Mouse (Mus musculus) adrenal gland, postnatal 14 days (tissue): ENCODE measurements around the gene Ttc38. TPM values are rescaled to one million over a fixed set of nuclear protein-coding genes. Genes with fewer than 3 reads are reported as not detected.

Source experiments
- DNase-seq: peaks from one replicate; pipeline ENCODE4 v3.0.0; 2021; ENCODE audit warnings: mixed read lengths
- long read RNA-seq, 2 experiments: library from polyadenylated mRNA; stranded (forward); transcript quantifications; one replicate each; pipeline ENCODE4 v2.0.0; 2021
- total RNA-seq: library from RNA; stranded (reverse); gene quantifications from 2 replicates; pipeline ENCODE4 v1.2.3, GENCODE M21; 2021

Ttc38 gene
- total RNA-seq, result 21.0 and 28.2 TPM in 2 replicates
- long read RNA-seq, experiment 1, transcript Ttc38-203 (14 exons, 3,749 nt), result major isoform, 14 of 21 reads
- long read RNA-seq, experiment 1, partial matches to known transcripts, result 2 of 21 reads
- long read RNA-seq, experiment 1, other reads (novel, unspliced or antisense), result 5 of 21 reads
- long read RNA-seq, experiment 2, transcript Ttc38-203 (14 exons, 3,749 nt), result major isoform, 9 of 16 reads
- long read RNA-seq, experiment 2, partial matches to known transcripts, result 2 of 16 reads
- long read RNA-seq, experiment 2, other reads (novel, unspliced or antisense), result 5 of 16 reads

GRCm38 (mm10) chr15:85831954-85832590, at the start of gene Ttc38:
Ttc38 (plus strand) TSS chr15:85832306.
- peak; percentile 92 for DNase-seq

DNA sequence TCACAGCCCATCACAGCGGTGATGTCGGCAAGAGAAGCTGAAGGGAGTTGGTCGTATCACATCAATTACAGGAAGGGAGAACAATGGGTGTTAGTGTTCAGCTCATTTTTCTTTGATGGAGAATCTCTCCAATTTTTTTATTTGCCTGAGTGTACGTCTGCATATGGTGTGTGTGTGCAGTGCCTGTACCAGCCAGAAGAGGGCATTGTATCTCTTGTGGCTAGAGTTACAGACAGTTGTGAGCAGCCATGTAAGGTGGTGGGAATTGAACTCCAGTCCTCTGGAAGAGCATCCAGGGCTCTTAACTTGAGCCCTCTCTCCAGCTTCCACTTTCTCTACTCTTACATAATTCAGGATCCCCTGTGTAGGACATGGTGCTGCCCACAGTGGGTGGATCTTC, 49.0 kb upstream of the Ttc38 start:
- no peak for DNase-seq

GRCm38 (mm10) chr15:85784341-85784740, 47.8 kb upstream of the Ttc38 start:
- no peak for DNase-seq

GRCm38 (mm10) chr15:85786711-85787110, 45.4 kb upstream of the Ttc38 start:
- no peak for DNase-seq

DNA sequence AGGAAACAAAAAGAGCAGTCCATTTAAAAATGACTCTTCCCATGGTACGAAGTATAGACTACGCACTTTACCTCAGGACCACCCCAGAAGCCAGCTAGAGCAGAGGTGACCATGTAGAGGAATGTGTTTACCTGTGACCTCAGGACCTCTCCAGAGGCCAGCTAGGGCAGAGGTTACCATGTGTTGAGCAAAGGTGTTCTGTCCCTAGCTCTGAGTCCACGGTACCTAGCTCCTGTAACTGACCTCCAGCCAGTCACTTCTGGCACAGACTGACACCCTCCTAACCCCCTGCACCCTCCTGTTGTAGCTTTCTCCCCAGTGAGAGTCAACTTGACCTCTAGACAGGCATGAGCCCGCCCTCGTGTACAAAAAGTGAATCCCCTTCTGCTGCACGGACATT, 44.6 kb upstream of the Ttc38 start:
- DNase-seq, result no peak

- no peak for DNase-seq
Observed at GRCm38 (mm10) chr15:85788051-85788450, 44.1 kb upstream of the Ttc38 start.

DNA sequence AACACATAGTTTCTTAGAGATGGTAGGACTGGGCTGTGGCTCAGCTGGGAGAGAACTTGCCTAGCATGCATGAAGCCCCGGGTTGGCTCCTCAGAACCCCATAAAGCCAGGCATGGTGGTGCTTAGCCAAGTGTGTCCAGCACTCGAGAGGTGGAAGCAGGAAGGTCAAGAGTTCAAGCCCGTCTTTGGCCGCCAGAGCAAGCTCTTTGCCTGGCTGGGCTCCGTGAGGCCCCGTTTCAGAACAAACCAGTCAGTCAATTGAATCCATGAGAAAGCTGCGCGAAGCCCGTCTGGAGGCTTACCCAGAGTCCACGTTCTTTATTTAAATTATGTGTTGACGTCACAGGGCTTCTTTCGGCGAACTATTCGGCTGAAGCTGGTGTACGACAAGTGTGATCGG, 43.5 kb upstream of the Ttc38 start:
- DNase-seq, result no peak

- no peak for DNase-seq
Observed at GRCm38 (mm10) chr15:85791449-85791848, 40.7 kb upstream of the Ttc38 start.

DNA sequence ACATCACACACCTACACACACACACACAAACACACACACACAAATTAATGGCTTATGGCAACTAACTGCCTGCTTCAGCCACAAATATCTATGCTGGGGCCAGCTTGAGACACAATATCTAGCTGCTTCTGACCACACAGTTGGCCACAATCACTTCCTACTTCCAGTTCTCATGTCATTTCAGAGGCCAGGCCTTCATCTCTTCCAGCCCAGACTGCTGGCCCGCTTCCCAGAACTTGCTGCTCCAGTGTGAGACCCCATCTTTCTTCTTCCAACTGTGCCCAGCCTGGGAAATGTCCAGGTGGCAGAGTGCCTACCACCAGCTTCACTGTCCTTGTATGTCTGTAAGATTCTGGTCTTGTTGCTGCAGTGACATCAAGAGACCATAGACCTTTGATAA, 39.3 kb upstream of the Ttc38 start:
- peak; percentile 67 for DNase-seq

DNA sequence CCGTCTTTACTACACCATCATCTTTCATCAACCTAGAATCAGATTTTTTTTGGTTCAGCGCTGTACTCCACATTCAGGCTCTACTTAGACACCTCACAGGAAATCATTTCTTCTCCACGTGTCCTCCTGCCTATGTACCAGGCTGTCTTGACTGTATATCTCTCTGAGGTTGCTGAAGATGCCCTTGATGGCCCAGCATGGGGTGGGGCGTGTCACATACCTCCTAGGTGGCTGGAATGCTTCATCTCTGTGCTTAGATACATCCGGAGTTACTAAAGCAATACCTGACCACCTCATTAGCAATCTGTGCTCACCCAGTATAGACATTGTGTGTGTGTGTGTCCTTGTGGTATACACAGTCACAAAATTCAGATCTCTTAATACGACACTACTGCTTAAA, 36.6 kb upstream of the Ttc38 start:
- DNase-seq, result no peak

GRCm38 (mm10) chr15:85798676-85799075, 33.4 kb upstream of the Ttc38 start:
- DNase-seq, result no peak

GRCm38 (mm10) chr15:85802931-85803330, 29.2 kb upstream of the Ttc38 start:
- peak; percentile 70 for DNase-seq

- no peak for DNase-seq
Observed at GRCm38 (mm10) chr15:85806886-85807285, 25.2 kb upstream of the Ttc38 start.

- no peak for DNase-seq
Observed at GRCm38 (mm10) chr15:85807404-85807803, 24.7 kb upstream of the Ttc38 start.

DNA sequence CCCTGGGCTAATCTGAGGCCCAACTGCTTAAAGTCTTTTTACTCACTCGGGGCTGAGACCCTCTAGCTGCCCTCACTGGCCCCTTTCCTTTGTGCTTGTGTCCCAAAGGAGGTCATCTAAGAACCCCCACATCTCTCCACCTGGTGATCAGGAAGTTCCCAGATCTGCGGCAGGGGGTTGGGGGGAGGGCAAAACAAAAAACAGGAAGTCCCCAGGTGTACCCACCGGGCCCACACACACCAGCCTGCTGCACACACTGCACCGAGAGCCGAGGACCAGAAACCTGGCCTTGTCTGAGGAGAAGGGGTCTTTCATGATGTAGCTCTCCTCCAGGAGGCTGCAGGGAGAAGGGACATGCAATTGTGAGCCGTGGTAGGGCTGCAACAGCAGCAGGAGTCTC, 24.1 kb upstream of the Ttc38 start:
- no peak for DNase-seq

- no peak for DNase-seq
Observed at GRCm38 (mm10) chr15:85808434-85808833, 23.7 kb upstream of the Ttc38 start.

- DNase-seq, result no peak
Observed at GRCm38 (mm10) chr15:85809091-85809490, 23.0 kb upstream of the Ttc38 start.

- DNase-seq, result no peak
Observed at GRCm38 (mm10) chr15:85810462-85810805, 21.7 kb upstream of the Ttc38 start.

DNA sequence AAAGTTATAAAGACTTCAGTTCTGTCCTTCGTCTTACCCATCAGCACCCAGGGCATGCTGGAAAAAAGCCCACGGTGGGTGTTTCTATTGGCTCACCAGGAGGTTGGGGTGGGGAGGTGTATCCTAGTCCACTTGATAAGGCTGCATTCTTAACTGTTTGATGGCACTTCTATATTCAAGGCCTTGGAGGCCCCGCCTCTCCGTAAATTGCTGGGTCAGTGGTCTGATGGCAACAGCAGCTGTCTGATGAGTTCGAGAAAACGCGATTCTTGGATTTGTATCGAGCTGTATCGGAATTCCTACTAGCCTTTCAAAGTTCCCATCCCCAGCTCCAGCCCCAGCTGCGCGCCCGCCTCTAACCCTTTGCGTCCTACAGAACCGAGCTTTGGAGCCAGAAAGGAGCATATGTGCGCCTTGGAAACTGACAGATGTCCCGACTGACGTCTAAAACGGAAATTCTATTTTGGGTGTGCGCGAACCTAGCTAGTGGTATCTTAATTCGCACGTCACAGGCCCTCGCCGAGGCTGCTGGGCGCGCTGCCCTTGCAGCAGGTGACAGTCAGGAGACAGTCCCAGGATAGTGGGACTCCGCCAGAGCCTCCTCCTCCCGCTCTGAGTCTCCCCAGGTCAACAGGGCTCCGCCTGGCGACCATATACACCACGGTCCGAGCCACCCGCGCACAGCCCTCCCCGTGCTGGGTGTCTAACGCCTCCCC, 21.1 kb upstream of the Ttc38 start:
- peak; percentile 74 for DNase-seq

DNA sequence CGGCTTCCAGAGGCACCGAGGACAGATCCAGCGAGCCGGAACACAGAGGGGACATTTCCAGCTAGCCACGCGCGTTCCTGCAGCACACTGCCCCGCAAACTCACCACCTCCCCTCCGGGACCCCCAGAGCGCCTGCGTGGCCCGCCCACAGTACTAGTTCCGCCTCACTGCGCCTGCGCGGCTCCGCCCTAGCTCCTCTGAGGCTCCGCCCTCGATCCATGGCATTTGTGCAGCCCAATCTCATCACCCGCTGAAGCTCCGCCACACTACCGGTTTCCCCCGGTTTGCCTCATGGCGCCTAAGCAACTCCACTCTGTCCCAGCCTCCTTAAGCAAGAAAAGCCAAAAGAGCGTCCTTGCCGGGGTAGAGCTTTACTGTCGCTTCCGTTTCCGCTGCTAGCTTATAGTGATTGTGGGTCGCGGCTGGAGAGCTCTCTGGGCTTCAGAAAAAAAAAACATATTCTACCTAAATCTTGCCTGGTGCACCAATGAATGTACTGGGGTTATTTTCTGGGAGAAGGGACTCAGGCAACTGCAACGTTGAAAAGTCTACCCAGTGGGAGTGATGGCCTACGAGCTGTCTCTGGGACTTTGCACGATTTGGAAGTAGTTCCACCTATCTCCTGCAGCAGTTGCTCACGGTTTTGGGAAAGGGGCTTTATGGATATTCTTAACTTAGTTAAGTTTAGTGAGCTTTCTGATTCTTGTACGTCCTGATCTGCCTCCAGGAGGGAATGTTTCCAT, 20.4 kb upstream of the Ttc38 start, which contains the start of gene Cdpf1:
Gene Cdpf1 (minus strand): TSS at position 163 of the 743 bp plus-strand sequence.
- DNase-seq, result peak; percentile 99

DNA sequence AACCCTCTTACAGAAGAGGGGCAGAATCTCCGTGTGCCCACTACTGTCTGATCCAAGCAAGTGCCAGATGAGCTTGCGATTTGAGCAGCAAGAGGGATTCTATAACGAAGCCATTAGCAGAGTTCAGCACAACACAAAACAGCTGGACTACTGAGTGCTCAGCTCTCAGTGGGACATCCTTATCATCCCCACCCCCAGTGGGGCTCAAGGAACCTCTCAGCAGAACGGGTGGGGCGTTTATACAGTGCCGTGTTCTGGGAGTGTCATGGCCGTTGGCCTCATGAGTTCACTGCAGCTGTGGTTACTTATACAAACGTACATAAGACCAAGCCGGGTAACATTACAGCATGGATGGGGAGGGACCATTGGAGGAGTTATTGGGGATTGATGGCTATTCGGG, 18.7 kb upstream of the Ttc38 start:
- DNase-seq, result no peak

- DNase-seq, result peak; percentile 64
Observed at GRCm38 (mm10) chr15:85821203-85822010, 10.7 kb upstream of the Ttc38 start, which contains the start of gene Pkdrej. Pkdrej (minus strand) TSS chr15:85821734.
